Mouse (Mus musculus) bone marrow macrophage, adult 2 months (primary cell): ENCODE measurements around the gene Vps37c.

Experiments used
- CTCF ChIP-seq: IDR thresholded peaks from 2 replicates; pipeline ENCODE4 v1.5.1; 2012; ENCODE audit warnings: low read depth, mild to moderate bottlenecking, low read length, moderate library complexity
- POLR2A ChIP-seq: IDR thresholded peaks from 2 replicates; pipeline ENCODE4 v1.6.1; 2012; ENCODE audit warnings: mild to moderate bottlenecking, low read depth, low read length, borderline replicate concordance

DNA sequence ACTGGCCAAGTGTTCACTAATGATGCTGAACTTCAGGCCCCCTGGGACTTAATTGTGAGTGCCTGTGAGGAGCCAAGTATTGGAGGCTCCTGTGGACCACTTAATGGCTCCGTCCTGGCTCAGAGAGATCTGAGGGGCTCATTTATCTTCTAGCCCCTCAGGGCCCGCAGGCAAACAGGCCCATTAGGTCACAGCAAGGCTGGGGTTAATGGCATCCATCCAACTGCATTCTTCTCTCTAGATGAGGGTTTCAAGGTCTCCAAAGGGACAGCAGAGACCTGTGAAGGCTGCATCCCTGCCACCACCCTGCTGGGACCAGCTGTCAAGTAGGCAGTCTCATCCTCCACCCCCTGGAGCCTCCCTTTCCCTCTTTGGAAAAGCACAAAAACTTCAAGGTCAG lies 31.2 kb downstream of the Vps37c start:
- TF ChIP-seq POLR2A (no peak), CTCF (no peak)
